Mouse (Mus musculus) embryonic fibroblast, embryonic 13.5 days (primary cell): Measurements from ENCODE around the gene Bpnt1.

Experiments
- CTCF ChIP-seq: IDR thresholded peaks from 2 replicates; pipeline ENCODE4 v1.5.1; 2011; ENCODE audit warnings: mild to moderate bottlenecking, control low read depth, low read length, moderate library complexity, borderline replicate concordance; ENCODE audit not compliant: insufficient read depth
- POLR2A ChIP-seq: IDR thresholded peaks from 2 replicates; pipeline ENCODE4 v1.6.1; 2011; ENCODE audit warnings: low read depth, mild to moderate bottlenecking, control low read depth, low read length, moderate library complexity

DNA sequence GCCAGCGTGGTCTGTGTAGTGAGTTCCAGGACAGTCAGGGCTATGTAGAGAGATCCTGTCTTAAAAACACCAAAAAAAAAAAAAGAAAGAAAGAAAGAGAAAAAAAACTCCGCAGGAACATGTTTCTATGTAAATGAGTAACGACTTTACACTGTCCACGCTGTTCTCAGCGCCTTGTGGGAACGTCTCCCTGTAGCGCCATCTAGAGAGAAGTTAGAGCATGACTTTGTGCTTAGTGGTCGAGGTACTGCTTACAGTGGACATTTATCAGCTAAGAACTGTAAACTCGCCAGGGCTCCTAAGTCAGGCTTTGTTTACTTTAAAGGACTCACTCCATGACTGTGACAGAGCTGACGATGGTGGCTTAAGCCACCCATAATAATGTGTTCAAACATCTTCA, 14.2 kb downstream of the Bpnt1 start:
- peak; percentile 59; the same call in 1 of the 2 replicates for TF ChIP-seq CTCF
- TF ChIP-seq POLR2A, result no peak
